Mouse (Mus musculus) spleen, adult 2 months (tissue): ENCODE measurements around the gene Ppm1b. TPM values are rescaled to one million over a fixed set of nuclear protein-coding genes. Genes with fewer than 3 reads are reported as not detected.

Experiments used
- DNase-seq, 2 experiments: peaks; one replicate each; pipeline versions ENCODE4 v3.0.0 to v3.0.0-alpha.2; 2012 to 2021; ENCODE audit warnings: low spot score in 2 of 2, low read depth in 1 of 2
- H3K27ac ChIP-seq: fragments of 200-500 bp; 2 replicates; pipeline ENCODE4 v1.5.1; 2012; ENCODE audit warnings: low read length, inconsistent platforms; ENCODE audit not compliant: insufficient read depth
- H3K27me3 ChIP-seq: fragments of 200-500 bp; 2 replicates; pipeline ENCODE4 v1.6.1; 2012; ENCODE audit warnings: mild to moderate bottlenecking, moderate library complexity, low read length, inconsistent platforms; ENCODE audit not compliant: control insufficient read depth, insufficient read depth
- H3K36me3 ChIP-seq: fragments of 200-500 bp; 2 replicates; pipeline ENCODE4 v1.6.1; 2012; ENCODE audit warnings: mild to moderate bottlenecking, low read length, inconsistent platforms; ENCODE audit not compliant: control insufficient read depth, insufficient read depth
- H3K4me1 ChIP-seq: fragments of 200-500 bp; 2 replicates; pipeline ENCODE4 v1.6.1; 2011; ENCODE audit warnings: inconsistent platforms; ENCODE audit not compliant: control insufficient read depth, insufficient read depth, insufficient read length
- H3K4me3 ChIP-seq: fragments of 200-500 bp; 2 replicates; pipeline ENCODE4 v1.5.1; 2011; ENCODE audit warnings: mild to moderate bottlenecking, inconsistent platforms; ENCODE audit not compliant: insufficient read depth, insufficient read length; ENCODE audit errors: extremely low read depth
- CTCF ChIP-seq: fragments of 200-500 bp; IDR thresholded peaks from 2 replicates; pipeline ENCODE4 v1.5.1; 2011; ENCODE audit warnings: mild to moderate bottlenecking, inconsistent platforms; ENCODE audit not compliant: insufficient read depth, insufficient read length, insufficient replicate concordance; ENCODE audit errors: extremely low read depth
- POLR2A ChIP-seq: fragments of 200-500 bp; IDR thresholded peaks from 2 replicates; pipeline ENCODE4 v1.6.1; 2011; ENCODE audit warnings: low read depth, low read length, inconsistent platforms
- WGBS: fragments of 180-500 bp; shearing (Covaris S2); methylation state at CpG from one replicate; pipeline ENCODE4 v1.1.7; 2018; 5-methylcytosine and 5-hydroxymethylcytosine counted together
- polyA plus RNA-seq: library from polyadenylated mRNA; depleted of rRNA; stranded (reverse); fragments of >200 nt; gene quantifications from 2 replicates; pipeline ENCODE4 v1.2.3, GENCODE M21; 2012

Ppm1b gene
- polyA plus RNA-seq, 1 experiment = 12.8 TPM

DNA sequence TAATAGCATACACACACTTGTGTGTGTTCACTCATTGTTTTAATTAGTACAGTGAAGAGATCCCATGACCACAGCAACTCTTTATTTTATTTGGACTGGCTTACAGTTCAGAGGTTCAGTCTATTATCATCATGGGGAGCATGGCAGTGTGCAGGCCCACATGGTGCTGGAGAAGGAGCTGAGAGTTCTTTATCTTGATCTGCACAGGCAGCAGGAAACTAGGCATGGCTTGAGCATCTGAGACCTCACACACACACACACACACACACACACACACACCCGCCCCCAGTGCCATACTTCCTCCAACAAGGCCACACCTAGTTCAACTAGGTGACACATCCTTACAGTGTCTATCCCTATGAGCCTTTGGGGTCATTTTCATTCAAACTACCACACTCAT lies 41.1 kb downstream of the Ppm1b start:
- DNase-seq = no peak
- WGBS = 62% methylated on average over 1 of the region's 1 CpGs
- no peaks in the 10 kb centered on the region for H3K27me3 ChIP-seq

DNA sequence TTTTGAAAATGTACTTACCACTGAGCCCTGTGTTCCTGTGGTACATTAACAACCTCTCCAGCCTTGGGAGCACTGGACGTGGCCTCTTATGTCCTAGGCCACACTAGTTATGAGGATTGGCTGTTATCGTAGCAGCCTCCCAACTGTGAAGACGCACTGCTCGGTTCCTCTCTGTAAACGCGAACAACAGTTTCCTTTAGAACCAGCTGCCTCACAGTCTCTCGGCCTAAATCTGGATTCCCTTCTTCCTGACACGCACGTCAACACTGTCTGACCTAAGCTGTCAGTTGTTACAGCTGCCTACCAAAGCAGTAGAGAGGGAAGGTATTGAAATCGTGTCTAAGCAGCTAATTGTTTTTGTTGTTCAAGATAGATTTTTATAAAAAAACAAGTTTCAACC lies 43.1 kb downstream of the Ppm1b start:
- 50% methylated on average over 10 of the region's 10 CpGs for WGBS
- H3K27me3 ChIP-seq = no peaks in the 10 kb centered on the region
- no peak overlapping the region for H3K27ac ChIP-seq
- no peak overlapping the region for H3K4me3 ChIP-seq
- peaks cover 6% of the 10 kb centered on the region; the same call in 1 of the 2 replicates for H3K36me3 ChIP-seq
- H3K4me1 ChIP-seq = no peaks in the 10 kb centered on the region
- no peak for DNase-seq
- no peak for TF ChIP-seq CTCF

More for the DNA sequence above, 41.1 kb downstream of the Ppm1b start:
- Histone ChIP-seq H3K4me1 (no peaks in the 10 kb centered on the region), H3K36me3 (peaks cover 5% of the 10 kb centered on the region; the same call in 1 of the 2 replicates), H3K4me3 (no peak overlapping the region), H3K27ac (no peak overlapping the region)
- no peak for TF ChIP-seq POLR2A

DNA sequence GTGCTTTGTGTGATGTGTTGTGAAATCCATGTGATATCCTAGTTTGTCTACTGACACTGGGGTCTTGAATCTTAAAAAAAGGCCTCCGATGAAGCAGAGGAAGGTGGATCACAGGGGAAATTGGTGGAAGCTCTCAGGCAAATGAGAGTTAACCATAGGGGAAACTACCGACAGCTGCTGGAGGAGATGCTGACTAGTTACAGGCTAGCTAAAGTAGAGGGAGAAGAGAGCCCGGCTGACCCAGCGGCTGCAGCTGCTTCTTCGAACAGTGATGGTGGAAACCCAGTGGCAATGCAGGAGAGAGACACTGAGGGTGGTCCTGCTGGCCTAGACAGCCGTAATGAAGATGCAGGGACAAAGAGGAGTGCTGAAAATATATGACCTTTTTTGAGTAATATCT lies 56.9 kb downstream of the Ppm1b start:
- Histone ChIP-seq H3K4me3 (no peak overlapping the region), H3K4me1 (no peaks in the 10 kb centered on the region), H3K27ac (no peak overlapping the region), H3K27me3 (no peaks in the 10 kb centered on the region), H3K36me3 (peaks cover 3% of the 10 kb centered on the region; the same call in 1 of the 2 replicates)
- WGBS = 93% methylated on average over 6 of the region's 6 CpGs
- TF ChIP-seq CTCF (no peak), POLR2A (no peak)
- DNase-seq = no peak

- Histone ChIP-seq H3K27ac (no peak overlapping the region), H3K27me3 (no peaks in the 10 kb centered on the region), H3K4me1 (no peaks in the 10 kb centered on the region), H3K4me3 (no peak overlapping the region), H3K36me3 (peaks cover 2% of the 10 kb centered on the region; the same call in 1 of the 2 replicates)
- TF ChIP-seq CTCF (no peak), POLR2A (no peak)
- DNase-seq = no peak
- WGBS = 97% methylated on average over 3 of the region's 3 CpGs
Observed at GRCm38 (mm10) chr17:85014632-85015031, 58.1 kb downstream of the Ppm1b start.

GRCm38 (mm10) chr17:85018344-85018743 lies 61.8 kb downstream of the Ppm1b start:
- Histone ChIP-seq H3K36me3 (peaks cover 1% of the 10 kb centered on the region; the same call in 1 of the 2 replicates), H3K27ac (no peak overlapping the region), H3K27me3 (no peaks in the 10 kb centered on the region), H3K4me3 (no peak overlapping the region), H3K4me1 (no peaks in the 10 kb centered on the region)
- TF ChIP-seq POLR2A (no peak), CTCF (no peak)
- WGBS = 83% methylated on average over 3 of the region's 3 CpGs
- DNase-seq = no peak

- DNase-seq = no peak
Observed at GRCm38 (mm10) chr17:85018794-85019193, 62.3 kb downstream of the Ppm1b start.

GRCm38 (mm10) chr17:85020343-85020742 lies 63.8 kb downstream of the Ppm1b start:
- Histone ChIP-seq H3K27ac (no peak overlapping the region), H3K36me3 (no peaks in the 10 kb centered on the region), H3K27me3 (no peaks in the 10 kb centered on the region), H3K4me3 (no peak overlapping the region), H3K4me1 (no peaks in the 10 kb centered on the region)
- no peak for DNase-seq
- WGBS = 91% methylated on average over 3 of the region's 3 CpGs
- TF ChIP-seq POLR2A (no peak), CTCF (no peak)

More at GRCm38 (mm10) chr17:85018794-85019193, 62.3 kb downstream of the Ppm1b start:
- WGBS = 29% methylated on average over 5 of the region's 5 CpGs
- Histone ChIP-seq H3K27ac (no peak overlapping the region), H3K36me3 (0 out of 2 replicates have a peak, but pooled peaks cover 1% of the 10 kb centered on the region), H3K4me1 (no peaks in the 10 kb centered on the region), H3K4me3 (no peak overlapping the region), H3K27me3 (no peaks in the 10 kb centered on the region)
- TF ChIP-seq CTCF (no peak), POLR2A (no peak)
